Mouse (Mus musculus) retina, adult 2 months (tissue): Measurements from ENCODE around the gene Utf1.

Experiments used
- DNase-seq: peaks from one replicate; pipeline ENCODE4 v3.0.0-alpha.2; 2012; ENCODE audit warnings: low read depth, low spot score

Gene Utf1

GRCm38 (mm10) chr7:139937810-139938209, 5.8 kb upstream of the Utf1 start:
- no peak for DNase-seq

DNA sequence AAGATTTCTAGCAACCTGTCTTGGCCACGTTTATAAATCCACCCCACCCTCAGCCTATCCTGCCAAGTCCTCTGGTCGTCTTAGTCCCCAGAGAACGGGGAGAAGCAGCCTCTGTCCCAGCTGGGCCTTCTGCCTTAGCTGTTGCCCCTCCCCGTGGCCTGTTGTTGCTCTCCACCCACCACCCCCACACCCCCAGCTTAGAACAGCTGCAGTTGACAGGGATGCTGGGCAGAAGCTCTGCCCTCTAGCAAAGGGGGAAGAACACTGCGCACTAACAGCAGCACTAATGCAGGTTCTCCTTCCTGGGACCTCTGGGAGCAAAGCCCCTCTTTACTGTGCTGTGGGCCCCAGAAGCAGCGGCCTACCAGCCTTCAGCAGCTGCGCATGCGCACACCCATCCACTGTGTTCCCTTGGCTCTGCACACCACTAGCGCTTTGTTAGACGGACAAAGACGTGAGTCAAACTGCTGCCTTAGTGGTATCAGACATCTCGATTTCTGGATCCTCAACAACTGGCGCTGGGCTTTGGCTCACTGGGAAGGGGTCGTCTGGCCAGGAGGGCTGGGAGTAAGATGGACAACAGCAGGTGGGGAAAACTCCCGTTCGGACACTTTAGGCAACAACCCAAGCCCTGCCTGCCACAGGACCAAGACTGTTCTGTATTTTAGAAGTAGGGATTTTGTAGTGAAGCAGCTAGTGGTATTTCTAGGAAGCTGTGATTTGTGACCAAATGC, 2.9 kb upstream of the Utf1 start:
- DNase-seq = no peak

- DNase-seq = no peak
These were observed 977 bp downstream of the Utf1 start for GRCm38 (mm10) chr7:139944291-139945240.

DNA sequence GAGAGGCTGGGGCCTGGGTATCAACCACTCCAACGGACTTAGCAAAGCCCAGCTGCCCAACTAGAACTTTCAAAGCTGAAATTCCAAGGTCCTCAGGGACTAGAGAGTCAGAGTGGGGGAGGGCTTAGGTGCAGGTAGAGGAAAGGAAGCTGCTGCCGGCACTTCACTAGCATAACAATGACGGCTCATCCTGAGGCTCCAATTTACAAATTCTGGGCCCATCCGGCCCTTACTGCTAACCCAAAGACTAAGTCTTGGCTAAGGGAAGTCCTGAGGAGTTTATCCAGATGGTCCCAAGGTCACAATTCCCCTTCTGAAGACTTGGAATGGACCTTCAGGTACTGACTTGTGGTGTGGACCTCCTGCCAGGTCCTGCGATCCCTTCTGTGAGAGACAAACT, 1.9 kb downstream of the Utf1 start:
- DNase-seq = no peak

GRCm38 (mm10) chr7:139946032-139946431, 2.4 kb downstream of the Utf1 start:
- peak; percentile 41 for DNase-seq

- DNase-seq = no peak
These were observed 6.3 kb downstream of the Utf1 start for GRCm38 (mm10) chr7:139949893-139950282.

GRCm38 (mm10) chr7:139950283-139950971, 6.8 kb downstream of the Utf1 start:
- no peak for DNase-seq

DNA sequence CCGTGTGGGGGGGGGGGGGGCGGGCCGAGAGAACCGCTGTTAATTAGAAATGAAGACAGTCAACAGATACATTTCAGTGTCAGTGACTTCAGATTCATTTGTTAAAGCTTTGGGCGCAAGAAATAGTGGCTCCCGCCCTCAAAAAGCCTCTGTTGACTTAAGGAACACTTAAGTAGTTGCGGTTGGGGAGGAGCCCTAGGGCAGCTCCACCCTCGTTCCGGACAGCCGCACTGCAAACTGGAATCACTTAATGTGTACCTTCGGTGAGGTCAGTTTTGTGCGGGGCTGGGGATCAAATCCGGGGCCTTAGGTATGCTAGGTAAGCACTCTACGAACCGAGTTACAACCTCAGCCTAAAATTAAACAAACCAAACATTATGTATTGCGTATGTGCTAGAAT, 7.5 kb downstream of the Utf1 start:
- no peak for DNase-seq

DNA sequence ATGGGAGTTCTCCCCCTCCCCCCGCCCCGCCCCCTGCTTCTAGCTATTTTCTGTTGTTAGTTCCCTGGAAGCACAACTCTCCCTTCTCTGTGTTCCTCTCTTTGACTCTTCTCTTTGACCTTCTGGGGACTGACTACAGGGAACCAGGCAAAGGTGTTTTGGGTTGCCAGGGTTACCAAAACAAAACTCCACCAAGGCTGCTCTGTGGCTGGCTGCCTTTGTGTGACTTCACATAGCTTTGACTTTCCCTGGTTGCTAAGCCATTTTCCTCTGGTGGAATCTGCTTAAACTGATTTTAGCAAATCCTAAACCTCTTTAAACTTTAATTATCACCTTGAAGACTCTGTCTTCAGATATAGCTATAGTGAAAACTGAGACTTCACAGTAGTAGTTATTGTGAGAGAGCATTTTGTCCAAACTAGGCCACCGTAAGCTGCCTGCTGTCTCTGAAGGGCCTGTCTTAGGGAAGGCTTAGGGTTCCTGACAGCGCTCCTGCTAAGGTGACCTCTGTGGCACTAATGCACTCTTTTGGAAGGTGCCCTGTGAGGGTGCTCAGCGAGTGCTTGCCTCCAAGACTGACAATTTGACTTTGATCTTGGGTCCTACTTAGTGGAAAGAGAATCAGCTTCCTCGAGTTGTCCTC, 8.5 kb downstream of the Utf1 start:
- peak; percentile 50 for DNase-seq

DNA sequence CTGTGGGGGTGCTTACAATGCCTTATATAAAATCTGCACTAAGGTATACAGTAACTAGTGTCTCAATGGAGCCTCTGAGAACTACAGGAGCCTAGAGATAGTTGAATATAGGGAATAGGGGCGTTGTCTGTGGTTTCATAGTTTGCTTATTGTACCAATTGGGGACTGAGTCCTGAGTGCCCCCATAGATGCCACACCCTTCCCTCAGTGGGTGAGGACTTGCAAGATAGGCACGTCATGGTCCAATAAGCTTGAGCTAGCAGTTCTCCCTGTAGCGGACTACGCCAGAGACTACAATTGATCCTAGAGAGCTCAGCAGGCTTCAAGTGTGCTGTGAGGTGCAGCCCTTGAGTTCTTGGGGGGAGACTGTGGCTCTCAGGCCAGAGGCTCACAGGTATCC, 11.9 kb downstream of the Utf1 start:
- DNase-seq = no peak

GRCm38 (mm10) chr7:139956658-139957057, 13.1 kb downstream of the Utf1 start:
- no peak for DNase-seq

GRCm38 (mm10) chr7:139957437-139957836, 13.8 kb downstream of the Utf1 start:
- DNase-seq = no peak

DNA sequence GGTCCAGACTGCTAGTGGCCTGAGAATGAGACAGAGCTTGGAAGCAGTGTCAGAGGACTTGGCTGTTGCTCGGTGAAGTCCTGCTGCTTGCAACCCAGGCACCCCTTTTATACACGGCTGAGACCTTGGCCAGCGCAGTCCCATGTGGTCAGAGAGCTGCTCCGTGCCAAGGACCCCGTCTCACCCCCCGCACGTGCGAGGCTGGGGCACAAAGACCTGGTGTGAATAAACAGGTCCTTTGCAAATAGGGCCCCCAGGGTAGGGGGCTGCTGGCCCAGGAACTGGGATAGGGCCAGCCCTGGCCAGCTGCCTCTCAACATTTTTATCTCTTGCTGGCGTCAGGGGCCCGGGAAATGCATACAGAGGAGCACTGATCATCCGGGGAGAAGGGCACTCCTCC, 14.4 kb downstream of the Utf1 start:
- DNase-seq = no peak

GRCm38 (mm10) chr7:139961141-139961540, 17.6 kb downstream of the Utf1 start:
- DNase-seq = no peak

DNA sequence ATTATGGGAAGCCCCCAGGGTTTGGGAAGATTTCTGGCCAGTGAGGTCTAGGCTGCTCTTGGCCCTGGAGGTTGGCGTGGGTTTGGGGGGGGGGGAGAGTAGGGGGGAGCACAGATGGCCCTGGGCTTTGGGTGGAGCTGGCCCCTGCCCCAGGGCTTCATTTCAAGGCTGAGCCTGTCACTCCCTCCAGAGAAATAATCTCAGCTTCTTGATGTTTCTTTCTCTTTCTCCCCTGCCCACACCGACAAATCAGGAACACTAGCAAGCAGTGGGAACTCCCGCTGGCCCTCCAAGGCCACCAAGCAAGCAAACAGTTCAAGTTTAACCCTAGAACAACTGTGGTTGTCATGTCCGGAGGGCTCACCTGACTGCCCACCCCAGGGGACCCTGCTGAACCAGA, 20.2 kb downstream of the Utf1 start:
- DNase-seq = no peak

DNA sequence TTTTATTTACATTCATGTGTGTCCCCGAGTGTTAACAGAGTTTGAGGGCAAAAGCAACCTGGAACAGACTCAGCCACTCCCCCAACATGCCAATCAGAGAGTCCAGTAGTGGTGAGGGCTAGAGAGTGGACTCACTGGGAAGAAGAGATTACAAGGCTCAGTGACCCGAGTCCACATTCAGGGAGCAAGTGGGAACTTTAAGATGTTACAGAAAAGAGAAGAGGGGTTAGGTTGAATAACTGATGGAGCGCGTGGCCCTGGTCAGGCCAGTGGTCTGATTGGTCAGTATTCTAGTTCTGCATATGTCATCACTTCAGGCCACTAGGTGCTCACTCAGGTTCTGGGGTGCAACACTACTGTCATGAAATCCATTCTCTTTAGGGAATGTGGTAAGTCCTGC, 23.6 kb downstream of the Utf1 start:
- DNase-seq = no peak

DNA sequence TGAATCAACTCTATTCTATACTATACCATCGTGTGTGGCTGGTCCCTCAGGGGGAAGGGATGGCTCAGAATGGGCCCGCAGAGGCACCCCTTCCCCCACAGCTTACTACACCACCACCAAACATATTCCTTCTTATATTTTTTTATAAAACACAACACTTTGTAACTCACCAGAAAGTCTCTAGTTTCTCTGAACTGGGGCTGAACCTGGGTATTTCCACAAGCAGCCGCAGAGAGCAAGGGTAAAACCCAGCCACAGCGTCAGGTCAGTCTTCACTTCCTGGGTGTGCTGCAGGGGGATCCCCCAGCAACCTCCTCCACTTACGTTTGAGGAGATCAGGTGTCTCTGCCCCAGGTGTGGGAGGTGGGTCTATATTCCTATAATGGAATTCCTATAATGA, 24.8 kb downstream of the Utf1 start:
- DNase-seq = no peak

DNA sequence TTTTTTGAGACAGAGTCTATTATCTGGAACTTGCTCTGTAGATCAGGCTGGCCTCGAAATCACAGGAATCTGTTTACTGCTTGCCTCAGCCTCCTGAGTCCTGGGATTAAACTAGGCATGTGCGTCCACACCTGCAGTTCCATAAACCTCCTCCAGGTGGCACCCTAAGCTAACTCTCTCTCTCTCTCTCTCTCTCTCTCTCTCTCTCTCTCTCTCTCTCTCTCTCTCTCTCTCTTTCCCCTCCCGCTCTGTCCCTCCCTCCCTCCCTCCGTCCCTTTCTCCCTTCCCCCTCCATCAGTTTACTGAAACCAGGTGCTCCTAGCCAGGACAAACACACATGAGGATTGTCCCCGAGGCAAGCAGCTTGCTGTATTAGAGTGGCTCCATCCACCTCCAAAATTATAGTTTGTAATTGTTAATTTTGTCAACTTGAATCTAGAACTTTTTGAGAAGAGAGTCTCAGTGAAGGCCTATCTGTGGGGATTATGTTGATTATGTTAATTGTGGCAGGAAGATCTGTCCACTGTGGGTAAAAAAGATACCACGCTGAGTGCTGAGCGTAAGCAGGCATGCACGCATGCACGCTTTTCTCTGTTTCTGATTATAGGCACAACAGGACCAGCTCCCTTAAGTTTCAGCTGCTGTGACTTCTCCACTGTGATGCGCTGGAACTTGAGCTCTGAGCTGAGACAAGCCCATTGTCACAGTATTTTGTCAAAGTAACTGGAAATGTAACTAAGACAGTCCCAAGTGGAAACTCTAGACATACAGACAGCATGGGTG, 25.9 kb downstream of the Utf1 start:
- DNase-seq = peak; percentile 73

DNA sequence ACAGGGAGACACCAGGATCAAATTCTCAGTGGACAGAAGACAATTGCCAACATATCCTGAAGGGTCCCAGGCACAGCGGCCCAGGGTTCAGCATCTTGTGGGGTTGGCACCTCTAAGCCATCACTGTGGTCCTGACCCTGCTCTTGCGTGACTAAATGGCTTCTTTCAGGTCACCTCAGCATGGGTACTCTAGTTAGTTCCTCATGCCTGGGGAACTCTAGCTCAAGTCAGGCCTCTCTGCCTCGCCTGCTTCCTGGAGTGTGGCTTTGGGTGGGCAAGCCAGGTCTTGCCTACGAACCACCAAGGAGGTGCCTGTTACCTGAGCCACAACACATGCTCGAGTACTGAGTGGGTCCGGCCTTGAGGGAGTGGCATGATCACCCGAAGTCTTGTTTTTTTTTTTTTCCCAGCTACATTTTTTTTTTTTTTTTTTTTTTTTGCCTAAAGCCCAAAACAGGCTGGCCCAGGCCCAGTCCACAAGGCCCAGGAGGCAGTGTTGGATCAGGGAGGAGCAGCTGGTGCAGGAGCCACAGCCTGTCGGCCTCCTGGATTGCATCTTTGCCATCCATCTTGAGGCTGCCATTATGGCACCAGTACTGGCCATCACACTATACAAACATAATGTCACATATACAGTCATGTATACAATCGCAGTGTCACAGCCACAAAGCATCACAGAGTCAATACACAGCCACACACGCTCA, 26.8 kb downstream of the Utf1 start:
- DNase-seq = no peak

DNA sequence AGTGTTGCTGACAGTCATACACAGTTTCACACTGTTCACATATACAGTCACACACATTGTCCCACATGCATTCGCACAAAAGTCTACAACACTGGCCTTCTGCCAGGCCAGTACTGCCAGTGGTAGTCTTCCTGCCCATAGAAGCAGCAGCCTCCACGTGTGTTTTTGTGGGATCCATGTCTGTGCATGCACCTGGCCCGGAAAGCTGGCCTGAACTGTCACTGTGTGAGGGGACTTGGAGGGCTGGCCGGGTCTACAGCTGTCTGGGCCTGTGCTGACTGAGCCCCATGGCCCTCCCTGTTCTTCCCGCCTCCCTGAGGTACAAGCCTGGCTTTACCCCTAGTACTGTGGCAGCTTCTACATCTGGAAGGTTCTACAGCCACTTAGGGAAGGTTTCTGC, 27.4 kb downstream of the Utf1 start:
- no peak for DNase-seq
